Mouse (Mus musculus) liver (tissue): ENCODE results near the gene Rap1gap.
A peak's percentile ranks its signal among the peaks of the same experiment; 100 is the strongest.

Experiments
- DNase-seq: peaks from one replicate; pipeline ENCODE4 v3.0.0-alpha.2; 2020; ENCODE audit warnings: mixed read lengths

Rap1gap gene

GRCm38 (mm10) chr4:137663491-137663890, 1.0 kb upstream of the Rap1gap start:
- DNase-seq: no peak

GRCm38 (mm10) chr4:137664980-137665675, 602 bp downstream of the Rap1gap start:
- DNase-seq: no peak

DNA sequence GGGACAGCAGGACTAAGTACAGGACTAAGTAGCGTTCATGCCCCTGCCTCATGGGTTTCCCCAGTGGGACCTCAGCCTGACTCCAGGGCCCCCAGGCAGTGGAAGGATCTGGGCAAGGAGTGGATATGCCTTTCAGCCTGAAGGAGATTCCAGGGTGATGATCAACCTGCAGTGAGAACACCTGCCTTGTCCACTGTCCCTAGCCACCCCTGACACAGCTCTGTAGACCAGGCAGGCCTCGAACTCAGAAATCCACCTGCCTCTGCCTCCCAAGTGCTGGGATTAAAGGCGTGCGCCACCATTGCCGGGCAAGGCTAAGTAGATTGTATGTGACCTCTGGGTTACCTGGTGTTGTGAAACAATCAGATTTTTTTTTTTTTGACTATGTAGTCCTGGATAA, 1.3 kb downstream of the Rap1gap start:
- DNase-seq: no peak

GRCm38 (mm10) chr4:137666283-137666957, 1.9 kb downstream of the Rap1gap start:
- DNase-seq: no peak

- no peak for DNase-seq
Measured at GRCm38 (mm10) chr4:137666958-137667345, 2.4 kb downstream of the Rap1gap start.

DNA sequence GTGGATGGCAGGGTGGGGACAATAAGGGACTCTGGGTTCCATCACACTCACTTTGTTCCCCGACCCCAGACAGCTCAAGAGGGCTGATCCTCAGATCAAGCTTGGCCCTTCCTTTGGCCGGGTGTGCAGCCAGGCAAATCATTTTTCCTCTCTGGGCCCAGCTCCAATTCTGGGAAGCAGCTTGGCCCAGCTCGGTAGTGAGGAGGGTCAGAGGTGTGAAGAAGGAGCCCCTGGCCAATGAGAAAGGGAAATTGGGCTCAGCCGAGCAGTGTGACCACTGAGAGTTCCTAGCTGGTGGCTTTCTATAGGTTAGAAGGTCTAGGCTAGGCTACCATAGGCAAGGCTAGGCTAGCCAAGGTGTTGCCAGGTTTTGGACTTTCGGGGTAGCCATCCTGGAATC, 3.2 kb downstream of the Rap1gap start:
- DNase-seq: no peak

GRCm38 (mm10) chr4:137671711-137672500, 7.4 kb downstream of the Rap1gap start:
- no peak for DNase-seq

- no peak for DNase-seq
Measured at GRCm38 (mm10) chr4:137675566-137675965, 11.0 kb downstream of the Rap1gap start.

GRCm38 (mm10) chr4:137676057-137676456, 11.5 kb downstream of the Rap1gap start:
- DNase-seq: peak; percentile 65

GRCm38 (mm10) chr4:137676700-137677484, 12.4 kb downstream of the Rap1gap start:
- DNase-seq: no peak

GRCm38 (mm10) chr4:137677906-137678305, 13.4 kb downstream of the Rap1gap start:
- DNase-seq: no peak

GRCm38 (mm10) chr4:137678568-137678967, 14.0 kb downstream of the Rap1gap start:
- no peak for DNase-seq

DNA sequence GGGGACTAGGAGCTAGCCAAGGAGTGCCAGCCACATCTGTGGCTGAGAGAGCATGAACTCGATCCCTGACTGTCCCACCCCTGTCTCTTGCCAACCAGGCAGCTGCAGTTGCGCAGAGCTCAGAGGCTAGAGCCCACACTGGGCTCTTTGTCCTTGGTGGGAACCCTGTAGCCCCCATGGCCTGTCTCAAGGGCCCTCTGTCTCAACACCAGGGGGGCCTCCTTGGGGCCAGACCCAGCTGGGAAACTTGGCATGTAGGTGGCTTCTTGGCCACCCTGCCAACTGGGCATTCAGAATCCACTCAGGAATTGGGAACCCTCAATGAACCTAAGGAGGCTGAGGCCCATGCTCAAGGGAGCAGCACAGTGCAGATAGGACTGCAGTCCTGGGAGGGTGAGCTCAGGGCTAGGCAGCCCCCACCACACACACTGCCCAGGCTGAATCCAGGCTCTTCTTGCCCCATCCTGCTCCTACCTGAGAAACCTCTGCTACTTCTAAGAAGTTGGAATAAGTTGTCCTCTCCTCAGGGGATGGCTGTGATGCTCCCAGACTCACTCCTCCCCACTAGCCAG, 15.5 kb downstream of the Rap1gap start:
- DNase-seq: no peak

GRCm38 (mm10) chr4:137680721-137681120, 16.2 kb downstream of the Rap1gap start:
- DNase-seq: no peak

DNA sequence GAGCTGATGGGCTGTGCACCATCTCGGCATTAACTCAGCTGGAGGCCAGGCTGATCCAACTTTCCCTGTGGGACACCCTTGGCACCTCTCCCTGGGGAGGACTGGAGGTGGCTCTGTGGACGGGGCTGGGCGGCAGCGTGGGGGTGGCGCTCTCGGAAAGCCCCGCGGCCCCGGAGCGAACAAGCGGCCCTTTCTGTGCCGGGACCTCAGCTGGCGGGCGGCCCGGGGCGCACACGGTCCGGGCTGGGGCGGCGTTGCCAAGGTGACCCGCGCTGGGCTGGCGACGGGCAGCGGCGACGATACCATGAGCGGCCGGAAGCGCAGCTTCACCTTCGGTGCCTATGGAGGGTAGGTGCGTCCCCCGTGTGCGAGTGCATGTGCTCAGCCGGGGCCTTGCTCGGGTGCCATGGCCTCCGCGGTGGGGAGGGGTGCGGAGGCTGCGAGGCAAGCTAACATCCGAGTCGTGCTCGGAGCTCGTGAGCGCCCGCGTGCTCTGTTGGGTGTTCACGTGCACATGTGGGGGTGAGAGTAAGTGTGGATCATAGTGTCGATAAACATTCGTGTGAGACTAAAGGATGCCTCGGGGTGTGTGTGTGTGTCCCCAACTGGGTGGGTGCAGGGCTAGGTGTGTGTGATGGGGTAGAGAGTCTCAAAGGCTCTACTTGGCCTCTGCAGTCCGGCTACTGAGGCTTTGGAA, 17.0 kb downstream of the Rap1gap start:
- DNase-seq: no peak

GRCm38 (mm10) chr4:137682961-137683453, 18.5 kb downstream of the Rap1gap start:
- DNase-seq: peak; percentile 21

DNA sequence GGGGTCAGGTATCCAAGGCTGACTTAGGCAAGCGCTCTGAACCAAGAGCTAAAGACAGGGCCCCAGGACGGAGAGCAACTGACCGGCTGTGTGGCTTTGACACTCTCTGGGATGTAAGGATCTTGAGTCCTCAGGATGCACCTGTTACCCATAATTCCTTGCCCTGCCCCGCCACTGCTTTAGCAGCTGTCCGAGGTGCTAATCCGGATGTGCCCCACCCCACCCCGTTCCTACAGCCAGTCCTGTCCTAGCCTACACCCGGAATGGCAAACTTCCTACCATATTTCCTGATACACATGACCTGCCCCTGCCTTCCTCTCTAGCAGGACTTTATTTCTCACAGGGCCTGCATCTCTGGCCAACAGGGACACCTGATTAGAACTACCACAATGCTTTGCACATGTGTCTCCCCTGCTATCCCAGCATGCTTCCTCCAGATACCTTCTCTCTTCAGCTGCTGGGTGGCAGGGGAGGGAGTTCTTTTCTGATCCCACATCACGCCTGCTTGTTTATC, 20.4 kb downstream of the Rap1gap start:
- DNase-seq: no peak

DNA sequence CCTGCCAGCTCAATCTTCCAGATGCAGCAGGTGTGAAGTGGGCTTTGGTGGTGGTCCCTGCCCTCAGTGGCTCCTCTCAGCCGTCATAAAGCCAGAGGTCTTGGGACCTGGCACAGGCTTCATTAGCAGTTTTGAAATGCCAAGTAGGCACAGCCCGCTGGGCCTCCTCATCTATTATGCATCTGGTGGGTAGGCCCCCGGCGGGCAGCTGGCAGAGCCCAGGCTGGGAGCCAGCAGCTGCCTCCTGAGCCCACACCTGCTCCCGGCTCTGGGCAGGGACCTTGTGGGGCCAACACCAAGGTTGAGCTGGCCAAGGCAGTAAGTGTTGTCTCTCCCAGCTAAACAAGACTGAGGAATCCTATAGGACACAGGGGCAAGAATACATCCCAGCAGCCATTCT, 21.8 kb downstream of the Rap1gap start:
- no peak for DNase-seq

- DNase-seq: no peak
Measured at GRCm38 (mm10) chr4:137687234-137687825, 22.8 kb downstream of the Rap1gap start.

- DNase-seq: no peak
Measured at GRCm38 (mm10) chr4:137692107-137692902, 27.8 kb downstream of the Rap1gap start.
